Mouse (Mus musculus) limb, embryonic 14.5 days (tissue): ENCODE measurements around the gene Hlf. TPM values are rescaled to one million over a fixed set of nuclear protein-coding genes. Genes with fewer than 3 reads are reported as not detected.

ENCODE experiments used
- ATAC-seq: fragments of 200-750 bp; cut with Nextera tagmentation; 2 replicates; pipeline ENCODE4 v1.8.0; 2017; ENCODE audit warnings: low read depth, moderate number of reproducible peaks, moderate TSS enrichment; ENCODE audit not compliant: low FRiP score
- DNase-seq: peaks from one replicate; pipeline ENCODE4 v3.0.0-alpha.2; 2015; ENCODE audit warnings: low spot score
- H3K27ac ChIP-seq: fragments of 300-500 bp; sonication (generic); replicated peaks from 2 replicates; pipeline ENCODE4 v1.5.1; 2014; ENCODE audit warnings: low read depth, mild to moderate bottlenecking, low read length, moderate library complexity, mixed read lengths
- H3K27me3 ChIP-seq: fragments of 300-500 bp; sonication (generic); 2 replicates; pipeline ENCODE4 v1.6.1; 2014; ENCODE audit warnings: low read length, mixed read lengths; ENCODE audit not compliant: control insufficient read depth, insufficient read depth
- H3K36me3 ChIP-seq: fragments of 300-500 bp; sonication (generic); 2 replicates; pipeline ENCODE4 v1.6.1; 2014; ENCODE audit warnings: mild to moderate bottlenecking, low read length, moderate library complexity, mixed read lengths; ENCODE audit not compliant: control insufficient read depth, insufficient read depth
- H3K4me1 ChIP-seq: fragments of 300-500 bp; sonication (generic); 2 replicates; pipeline ENCODE4 v1.6.1; 2014; ENCODE audit warnings: antibody characterized with exemption, low read length, mixed read lengths; ENCODE audit not compliant: control insufficient read depth, insufficient read depth
- H3K4me2 ChIP-seq: fragments of 300-500 bp; sonication (generic); replicated peaks from 2 replicates; pipeline ENCODE4 v1.6.1; 2014; ENCODE audit warnings: low read depth, mild to moderate bottlenecking, low read length, moderate library complexity; ENCODE audit not compliant: severe bottlenecking
- H3K4me3 ChIP-seq: fragments of 300-500 bp; sonication (generic); replicated peaks from 2 replicates; pipeline ENCODE4 v1.5.1; 2014; ENCODE audit warnings: low read length
- H3K9ac ChIP-seq: fragments of 300-500 bp; sonication (generic); 2 replicates; pipeline ENCODE4 v1.6.1; 2014; ENCODE audit warnings: mild to moderate bottlenecking, low read depth, low read length, moderate library complexity; ENCODE audit not compliant: severe bottlenecking
- H3K9me3 ChIP-seq: fragments of 300-500 bp; sonication (generic); 2 replicates; pipeline ENCODE4 v1.6.1; 2016; ENCODE audit warnings: low read length; ENCODE audit not compliant: control insufficient read depth
- POLR2A ChIP-seq: fragments of 200-500 bp; IDR thresholded peaks from 2 replicates; pipeline ENCODE4 v1.8.0; 2012; ENCODE audit warnings: inconsistent platforms, mild to moderate bottlenecking, moderate library complexity, borderline replicate concordance; ENCODE audit not compliant: insufficient read depth, insufficient read length; ENCODE audit errors: extremely low read depth
- WGBS: fragments of 180-500 bp; shearing (Covaris S2); extraction: QIAGEN DNeasy Blood & Tissue Kit; methylation state at CpG from one replicate; pipeline ENCODE4 v1.1.7; 2014; 5-methylcytosine and 5-hydroxymethylcytosine counted together
- polyA plus RNA-seq, 2 experiments: library from polyadenylated mRNA; depleted of rRNA in 1 of 2; stranded (reverse) in 1 of 2; unstranded in 1 of 2; fragments of >200 nt; fragmentation: Nextera tagmentation in 1 of 2; extraction: Ambion mirVana in 1 of 2; gene quantifications; 2 replicates each; pipeline versions ENCODE4 v1.2.1 to v1.2.3; 2012 to 2014

Gene Hlf
- polyA plus RNA-seq, 2 experiments: 2.2 to 2.8 TPM

DNA sequence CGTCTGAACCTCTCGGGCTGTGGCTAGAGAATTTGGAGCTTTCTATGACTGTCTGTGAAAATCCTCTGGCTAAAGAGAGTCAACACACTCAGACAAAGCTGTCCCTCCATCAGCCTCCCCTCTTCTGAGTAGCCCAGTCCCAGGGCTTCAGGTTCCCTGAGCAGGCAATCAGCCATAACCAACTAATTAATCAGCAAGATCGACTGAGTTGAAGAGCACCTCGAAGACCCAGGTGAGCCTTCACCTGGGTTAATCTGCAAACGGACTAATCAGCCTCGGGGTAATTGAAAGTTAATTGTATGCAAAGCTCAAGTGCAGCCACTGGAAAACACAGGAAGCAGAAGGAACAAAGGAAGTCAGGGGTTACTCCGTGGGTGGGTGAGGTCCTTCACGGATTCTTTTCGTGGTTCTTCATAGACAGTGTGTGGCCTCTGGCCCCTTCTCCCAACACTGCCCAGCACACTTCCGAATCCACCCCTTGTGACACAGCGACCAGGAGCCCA is 19.9 kb downstream of the Hlf start:
- Histone ChIP-seq H3K27ac (no peak overlapping the region), H3K36me3 (no peaks in the 10 kb centered on the region), H3K9ac (0 out of 2 replicates have a peak overlapping the region, but pooled peaks have one; percentile 9), H3K9me3 (no peaks in the 10 kb centered on the region), H3K4me1 (peaks cover 35% of the 10 kb centered on the region), H3K27me3 (no peaks in the 10 kb centered on the region), H3K4me3 (no peak overlapping the region), H3K4me2 (peak overlapping the region; percentile 4; the same call in 1 of the 2 replicates)
- 15% methylated on average over 11 of the region's 11 CpGs for WGBS
- DNase-seq (no peak), ATAC-seq (no peak)
- no peak for TF ChIP-seq POLR2A

DNA sequence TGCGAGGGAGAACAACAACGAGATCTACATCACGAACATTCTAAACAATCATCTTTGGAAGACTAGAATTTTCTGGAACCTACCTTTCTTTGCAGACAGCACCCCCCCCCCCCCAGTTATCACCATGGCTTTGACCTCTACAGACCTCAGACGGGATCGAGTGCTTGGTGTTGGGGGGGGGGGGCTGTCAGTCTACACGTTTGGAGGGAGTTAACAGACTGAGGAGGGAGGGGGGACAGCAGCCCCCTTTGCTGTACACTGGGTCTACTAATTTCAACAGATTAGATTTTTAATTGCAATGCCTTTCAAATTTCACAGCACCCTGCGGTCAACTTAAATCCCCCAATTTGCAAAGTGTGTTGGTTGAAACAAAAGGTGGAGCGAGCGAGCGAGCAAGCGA is 20.3 kb downstream of the Hlf start:
- no peaks in the 10 kb centered on the region for H3K9me3 ChIP-seq
- peaks cover 36% of the 10 kb centered on the region for H3K4me1 ChIP-seq
- no peak overlapping the region for H3K27ac ChIP-seq
- peak overlapping the region; percentile 4; the same call in 1 of the 2 replicates for H3K4me2 ChIP-seq
- ATAC-seq (no peak), DNase-seq (no peak)
- 0 out of 2 replicates have a peak overlapping the region, but pooled peaks have one; percentile 9 for H3K9ac ChIP-seq
- H3K36me3 ChIP-seq: no peaks in the 10 kb centered on the region
- TF ChIP-seq POLR2A: no peak
- H3K4me3 ChIP-seq: no peak overlapping the region
- 44% methylated on average over 11 of the region's 11 CpGs for WGBS
- no peaks in the 10 kb centered on the region for H3K27me3 ChIP-seq

GRCm38 (mm10) chr11:90369605-90370004 is 21.1 kb downstream of the Hlf start:
- ATAC-seq (peak; percentile 77), DNase-seq (peak; percentile 91)
- Histone ChIP-seq H3K4me2 (no peak overlapping the region; the same call in 1 of the 2 replicates), H3K4me3 (no peak overlapping the region), H3K9me3 (no peaks in the 10 kb centered on the region), H3K27ac (peak overlapping the region; percentile 59), H3K4me1 (peaks cover 42% of the 10 kb centered on the region), H3K27me3 (no peaks in the 10 kb centered on the region), H3K9ac (peak overlapping the region; percentile 12), H3K36me3 (no peaks in the 10 kb centered on the region)
- 23% methylated on average over 8 of the region's 8 CpGs for WGBS
- no peak for TF ChIP-seq POLR2A

- Histone ChIP-seq H3K4me3 (no peak overlapping the region), H3K9me3 (no peaks in the 10 kb centered on the region), H3K27ac (peak overlapping the region; percentile 59), H3K4me2 (no peak overlapping the region; the same call in 1 of the 2 replicates), H3K27me3 (no peaks in the 10 kb centered on the region), H3K36me3 (no peaks in the 10 kb centered on the region), H3K9ac (peak overlapping the region; percentile 12), H3K4me1 (peaks cover 44% of the 10 kb centered on the region)
- no peak for TF ChIP-seq POLR2A
- ATAC-seq (no peak), DNase-seq (no peak)
- 24% methylated on average over 7 of the region's 7 CpGs for WGBS
These were observed 21.6 kb downstream of the Hlf start for GRCm38 (mm10) chr11:90369115-90369514.

DNA sequence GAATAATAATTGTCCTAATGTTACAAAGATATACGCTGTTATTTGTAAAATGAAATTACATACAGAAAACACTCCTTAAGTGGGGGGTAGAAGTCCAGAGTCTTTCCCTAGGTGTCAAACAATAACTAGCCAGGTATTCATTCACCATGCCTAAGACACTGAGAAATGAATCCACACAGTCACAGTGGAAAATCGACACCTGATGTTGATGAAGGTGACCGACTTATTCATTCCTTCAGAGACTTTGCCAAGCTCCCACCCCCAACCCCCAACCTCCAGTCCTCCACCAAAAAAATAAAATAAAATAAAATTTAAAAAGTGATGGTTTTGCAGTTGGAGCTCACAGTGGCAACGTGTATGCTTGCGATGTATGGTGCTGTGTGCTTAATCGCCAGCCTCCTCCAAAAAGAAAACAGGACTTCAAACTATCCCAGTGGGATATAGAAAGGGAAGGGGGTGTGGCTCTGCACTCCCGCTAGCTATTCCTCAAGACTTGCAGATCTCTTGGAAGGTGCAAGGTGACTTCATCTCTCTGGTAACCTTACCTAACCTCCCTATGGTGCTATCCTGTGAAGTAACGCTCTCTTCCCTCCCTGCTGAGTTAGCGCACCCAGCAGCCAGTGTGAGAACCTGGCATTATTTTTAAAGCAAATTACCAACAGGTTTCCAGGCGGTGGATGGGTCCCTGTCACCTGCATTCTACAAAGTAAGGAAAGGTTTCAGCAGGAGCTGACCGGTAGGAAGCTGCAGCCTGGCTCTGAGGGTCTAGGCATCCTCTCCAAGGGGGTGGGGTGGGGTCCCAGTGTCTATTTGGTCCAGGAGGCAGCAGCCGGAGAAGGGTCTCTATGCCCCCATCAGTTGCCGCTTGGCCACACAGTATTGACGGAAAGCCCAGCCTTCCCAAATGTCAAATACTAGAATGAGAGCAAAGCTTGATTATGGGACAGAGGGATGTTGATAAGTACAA is 22.5 kb downstream of the Hlf start:
- no peak overlapping the region for H3K9ac ChIP-seq
- TF ChIP-seq POLR2A: no peak
- H3K4me1 ChIP-seq: peaks cover 44% of the 10 kb centered on the region
- no peak overlapping the region for H3K4me3 ChIP-seq
- no peaks in the 10 kb centered on the region for H3K36me3 ChIP-seq
- 60% methylated on average over 14 of the region's 14 CpGs for WGBS
- no peak overlapping the region for H3K27ac ChIP-seq
- no peak for DNase-seq
- no peaks in the 10 kb centered on the region for H3K27me3 ChIP-seq
- ATAC-seq: no peak
- H3K4me2 ChIP-seq: no peak overlapping the region
- H3K9me3 ChIP-seq: no peaks in the 10 kb centered on the region
